Mouse (Mus musculus) testis, adult 2 months (tissue): Measurements from ENCODE around the gene Col8a1. TPM values are rescaled to one million over a fixed set of nuclear protein-coding genes. Genes with fewer than 3 reads are reported as not detected.

Source experiments
- H3K27ac ChIP-seq: fragments of 200-500 bp; 2 replicates; pipeline ENCODE4 v1.5.1; 2012; ENCODE audit warnings: low read depth, low read length; ENCODE audit not compliant: control insufficient read depth, insufficient read depth
- H3K27me3 ChIP-seq: fragments of 200-500 bp; 2 replicates; pipeline ENCODE4 v1.6.1; 2012; ENCODE audit warnings: mild to moderate bottlenecking, low read length, moderate library complexity; ENCODE audit not compliant: control insufficient read depth, insufficient read depth
- H3K36me3 ChIP-seq: fragments of 200-500 bp; 2 replicates; pipeline ENCODE4 v1.6.1; 2012; ENCODE audit warnings: mild to moderate bottlenecking, low read length; ENCODE audit not compliant: control insufficient read depth, insufficient read depth
- H3K4me1 ChIP-seq: fragments of 200-500 bp; 2 replicates; pipeline ENCODE4 v1.6.1; 2012; ENCODE audit warnings: low read length; ENCODE audit not compliant: control insufficient read depth, insufficient read depth
- H3K4me3 ChIP-seq: fragments of 200-500 bp; 2 replicates; pipeline ENCODE4 v1.5.1; 2012; ENCODE audit warnings: low read depth, mild to moderate bottlenecking, low read length, moderate library complexity, mixed read lengths; ENCODE audit not compliant: control insufficient read depth
- CTCF ChIP-seq: fragments of 200-500 bp; IDR thresholded peaks from 2 replicates; pipeline ENCODE4 v1.5.1; 2012; ENCODE audit warnings: low read depth, mild to moderate bottlenecking, inconsistent platforms, low read length, moderate library complexity; ENCODE audit not compliant: control insufficient read depth, insufficient read depth, insufficient replicate concordance
- POLR2A ChIP-seq: fragments of 200-500 bp; IDR thresholded peaks from 2 replicates; pipeline ENCODE4 v1.6.1; 2012; ENCODE audit warnings: low read depth, mild to moderate bottlenecking, inconsistent platforms, low read length, moderate library complexity; ENCODE audit not compliant: control insufficient read depth
- polyA plus RNA-seq: library from polyadenylated mRNA; depleted of rRNA; stranded (reverse); fragments of >200 nt; gene quantifications from 2 replicates; pipeline ENCODE4 v1.2.3, GENCODE M21; 2012; rRNA removed

Col8a1 gene
- polyA plus RNA-seq, 1 experiment = 0.58 TPM

GRCm38 (mm10) chr16:57580041-57580440 lies 174.5 kb downstream of the Col8a1 start:
- no peak overlapping the region for H3K27ac ChIP-seq
- H3K4me3 ChIP-seq = no peak overlapping the region
- no peaks in the 10 kb centered on the region for H3K4me1 ChIP-seq
- TF ChIP-seq CTCF (no peak), POLR2A (no peak)
- no peaks in the 10 kb centered on the region for H3K27me3 ChIP-seq
- no peaks in the 10 kb centered on the region for H3K36me3 ChIP-seq

DNA sequence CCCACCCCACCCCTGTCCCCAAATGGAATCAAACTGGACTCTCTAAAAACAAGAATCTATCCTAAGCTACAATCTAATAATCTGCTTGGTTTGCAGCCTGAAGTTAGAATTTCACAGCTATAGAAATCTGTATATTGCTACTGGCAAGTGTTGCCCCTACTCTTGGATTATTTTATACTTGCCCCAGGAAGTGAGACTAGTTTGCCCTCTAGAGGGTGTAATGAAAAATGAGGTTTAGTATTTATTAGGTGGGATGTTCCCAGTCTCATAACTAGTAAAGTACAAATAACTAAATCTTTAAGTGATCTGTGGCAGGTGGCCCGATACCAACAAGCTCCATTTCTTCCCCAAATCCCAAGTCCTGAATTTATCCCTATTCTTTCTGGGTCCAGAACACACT lies 177.0 kb downstream of the Col8a1 start:
- TF ChIP-seq POLR2A (no peak), CTCF (no peak)
- no peaks in the 10 kb centered on the region for H3K36me3 ChIP-seq

GRCm38 (mm10) chr16:57575764-57576388 lies 178.7 kb downstream of the Col8a1 start:
- Histone ChIP-seq H3K4me1 (peaks cover 5% of the 10 kb centered on the region; the same call in 1 of the 2 replicates), H3K36me3 (no peaks in the 10 kb centered on the region), H3K27ac (no peak overlapping the region), H3K4me3 (no peak overlapping the region), H3K27me3 (no peaks in the 10 kb centered on the region)
- TF ChIP-seq CTCF = no peak
- no peak for TF ChIP-seq POLR2A

More for the DNA sequence above, 177.0 kb downstream of the Col8a1 start:
- Histone ChIP-seq H3K27me3 (no peaks in the 10 kb centered on the region), H3K27ac (no peak overlapping the region), H3K4me3 (no peak overlapping the region), H3K4me1 (no peaks in the 10 kb centered on the region)

Other genes with a start within 250 kb of the Col8a1 start
- 43.0 and 45.3 TPM in 2 replicates for gene Cmss1, start 147.9 kb downstream of the Col8a1 start, polyA plus RNA-seq